Mouse (Mus musculus) lung, embryonic 16.5 days (tissue): ENCODE measurements around the gene Pskh1. TPM values are rescaled to one million over a fixed set of nuclear protein-coding genes. Genes with fewer than 3 reads are reported as not detected.

Source experiments
- ATAC-seq: fragments of 200-750 bp; cut with Nextera tagmentation; 2 replicates; pipeline ENCODE4 v1.8.0; 2017; ENCODE audit warnings: low read depth, mild to moderate bottlenecking, moderate library complexity
- H3K27ac ChIP-seq: fragments of 300-500 bp; sonication (generic); 2 replicates; pipeline ENCODE4 v1.5.1; 2014; ENCODE audit warnings: mild to moderate bottlenecking, control low read depth, low read length
- H3K27me3 ChIP-seq: fragments of 300-500 bp; sonication (generic); 2 replicates; pipeline ENCODE4 v1.6.1; 2014; ENCODE audit warnings: low read depth, low read length, mixed read lengths; ENCODE audit not compliant: control insufficient read depth, insufficient read depth
- H3K36me3 ChIP-seq: fragments of 300-500 bp; sonication (generic); 2 replicates; pipeline ENCODE4 v1.6.1; 2014; ENCODE audit warnings: low read length; ENCODE audit not compliant: control insufficient read depth, insufficient read depth
- H3K4me1 ChIP-seq: fragments of 300-500 bp; sonication (generic); replicated peaks from 2 replicates; pipeline ENCODE4 v1.6.1; 2014; ENCODE audit warnings: low read length, mixed read lengths; ENCODE audit not compliant: control insufficient read depth, insufficient read depth
- H3K4me2 ChIP-seq: fragments of 300-500 bp; sonication (generic); 2 replicates; pipeline ENCODE4 v1.6.1; 2014; ENCODE audit warnings: low read depth, low read length, control low read depth
- H3K4me3 ChIP-seq: fragments of 300-500 bp; sonication (generic); 2 replicates; pipeline ENCODE4 v1.5.1; 2014; ENCODE audit warnings: mild to moderate bottlenecking, low read length, control low read depth
- H3K9ac ChIP-seq: fragments of 300-500 bp; sonication (generic); 2 replicates; pipeline ENCODE4 v1.6.1; 2014; ENCODE audit warnings: low read length, control low read depth
- H3K9me3 ChIP-seq: fragments of 300-500 bp; sonication (generic); 2 replicates; pipeline ENCODE4 v1.6.1; 2016; ENCODE audit warnings: low read length; ENCODE audit not compliant: control insufficient read depth
- WGBS: fragments of 180-500 bp; shearing (Covaris S2); extraction: QIAGEN DNeasy Blood & Tissue Kit; methylation state at CpG from one replicate; pipeline ENCODE4 v1.1.7; 2014; 5-methylcytosine and 5-hydroxymethylcytosine counted together
- microRNA-seq: library from miRNA; unstranded; fragments of <30 nt; microRNA quantifications from one replicate; pipeline ENCODE4, GENCODE M21; 2016
- polyA plus RNA-seq: library from polyadenylated mRNA; unstranded; fragments of >200 nt; fragmentation: Nextera tagmentation; extraction: Ambion mirVana; gene quantifications from 2 replicates; pipeline ENCODE4 v1.2.1, GENCODE M21; 2015

The Pskh1 gene
- polyA plus RNA-seq, 1 experiment from 2014 or later = 34.0 TPM

DNA sequence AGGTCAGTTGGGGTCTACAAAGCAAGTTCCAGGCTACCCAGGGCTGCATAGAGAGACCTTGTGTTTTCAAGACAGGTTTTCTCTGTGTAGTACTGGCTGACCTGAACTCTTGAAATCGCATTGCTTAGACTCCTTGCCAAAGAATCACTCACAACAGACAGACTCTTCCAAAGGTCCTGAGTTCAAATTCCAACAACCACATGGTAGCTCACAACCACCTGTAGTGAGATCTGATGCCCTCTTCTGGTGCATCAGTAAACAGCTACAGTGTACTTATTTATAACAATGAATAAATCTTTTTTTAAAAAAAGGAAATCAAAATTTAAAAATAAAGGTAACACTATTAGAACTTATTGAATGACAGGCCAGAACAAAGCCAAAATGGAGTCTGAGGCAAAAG lies 80.9 kb downstream of the Pskh1 start:
- Histone ChIP-seq H3K4me3 (no peak overlapping the region), H3K4me2 (no peak overlapping the region), H3K27ac (no peak overlapping the region), H3K4me1 (no peaks in the 10 kb centered on the region), H3K27me3 (no peaks in the 10 kb centered on the region), H3K9ac (no peak overlapping the region), H3K36me3 (no peaks in the 10 kb centered on the region), H3K9me3 (no peaks in the 10 kb centered on the region)
- no peak for ATAC-seq
- 81% methylated on average over 1 of the region's 1 CpGs for WGBS

Small RNA genes within 50 kb of the gene (microRNA-seq; reads per million reads assigned to microRNA genes)
- not detected for gene Mir7074

Other genes with a start within 250 kb of the Pskh1 start
- gene Carmil2, start 214.2 kb upstream of the Pskh1 start, polyA plus RNA-seq = 0.58 and 0.79 TPM in 2 replicates
- gene Acd, start 199.3 kb upstream of the Pskh1 start, polyA plus RNA-seq = 69.1 and 71.3 TPM in 2 replicates
- gene Pard6a, start 199.3 kb upstream of the Pskh1 start, polyA plus RNA-seq = 15.2 and 17.6 TPM in 2 replicates
- 0.19 TPM in 1 of 2 replicates, not detected in the other for gene 4933405L10Rik, start 192.8 kb upstream of the Pskh1 start, polyA plus RNA-seq
- 23.0 and 27.0 TPM in 2 replicates for gene Enkd1, start 192.2 kb upstream of the Pskh1 start, polyA plus RNA-seq
- gene Gfod2, start 141.8 kb upstream of the Pskh1 start, polyA plus RNA-seq = 22.4 and 25.3 TPM in 2 replicates
- gene Ranbp10, start 73.1 kb upstream of the Pskh1 start, polyA plus RNA-seq = 10.0 and 13.0 TPM in 2 replicates
- gene Tsnaxip1, start 72.7 kb upstream of the Pskh1 start, polyA plus RNA-seq = 4.0 and 4.6 TPM in 2 replicates
- gene Cenpt, start 47.2 kb upstream of the Pskh1 start, polyA plus RNA-seq = 41.2 and 42.7 TPM in 2 replicates
- gene Thap11, start 45.3 kb upstream of the Pskh1 start, polyA plus RNA-seq = 55.2 and 56.0 TPM in 2 replicates
- gene Nutf2, start 39.9 kb upstream of the Pskh1 start, polyA plus RNA-seq = 179 and 215 TPM in 2 replicates
- 50.2 and 51.8 TPM in 2 replicates for gene Edc4, start 19.6 kb upstream of the Pskh1 start, polyA plus RNA-seq
- gene Nrn1l, start 6.9 kb upstream of the Pskh1 start, polyA plus RNA-seq = 0.39 and 0.62 TPM in 2 replicates
- 0.77 and 1.2 TPM in 2 replicates for gene Ctrl, start 33.4 kb downstream of the Pskh1 start, polyA plus RNA-seq
- gene Psmb10, start 38.0 kb downstream of the Pskh1 start, polyA plus RNA-seq = 39.7 and 56.6 TPM in 2 replicates
- 1.6 and 2.8 TPM in 2 replicates for gene Lcat, start 42.9 kb downstream of the Pskh1 start, polyA plus RNA-seq
- gene Slc12a4, start 65.7 kb downstream of the Pskh1 start, polyA plus RNA-seq = 35.1 and 38.3 TPM in 2 replicates
- gene Dpep3, start 79.0 kb downstream of the Pskh1 start, polyA plus RNA-seq = not detected in 2 replicates
- gene Dus2, start 90.9 kb downstream of the Pskh1 start, polyA plus RNA-seq = 18.4 and 19.3 TPM in 2 replicates
- gene Dpep2nb, start 105.5 kb downstream of the Pskh1 start, polyA plus RNA-seq = 0.28 TPM in 1 of 2 replicates, not detected in the other
- 14.7 and 14.8 TPM in 2 replicates for gene Ddx28, start 111.4 kb downstream of the Pskh1 start, polyA plus RNA-seq
- gene Nfatc3, start 158.4 kb downstream of the Pskh1 start, polyA plus RNA-seq = 6.0 and 6.2 TPM in 2 replicates
- 62.7 and 62.8 TPM in 2 replicates for gene Esrp2, start 236.5 kb downstream of the Pskh1 start, polyA plus RNA-seq
- 12.8 and 12.9 TPM in 2 replicates for gene Pla2g15, start 250.0 kb downstream of the Pskh1 start, polyA plus RNA-seq